Mouse (Mus musculus) embryo, embryonic 10.5 days (tissue): ENCODE measurements around the gene Actn2.
A peak's percentile ranks its signal among the peaks of the same experiment; 100 is the strongest.

ENCODE experiments used
- DNase-seq: peaks from one replicate; pipeline ENCODE4 v3.0.0-alpha.2; 2015; ENCODE audit warnings: low spot score

Actn2 gene

DNA sequence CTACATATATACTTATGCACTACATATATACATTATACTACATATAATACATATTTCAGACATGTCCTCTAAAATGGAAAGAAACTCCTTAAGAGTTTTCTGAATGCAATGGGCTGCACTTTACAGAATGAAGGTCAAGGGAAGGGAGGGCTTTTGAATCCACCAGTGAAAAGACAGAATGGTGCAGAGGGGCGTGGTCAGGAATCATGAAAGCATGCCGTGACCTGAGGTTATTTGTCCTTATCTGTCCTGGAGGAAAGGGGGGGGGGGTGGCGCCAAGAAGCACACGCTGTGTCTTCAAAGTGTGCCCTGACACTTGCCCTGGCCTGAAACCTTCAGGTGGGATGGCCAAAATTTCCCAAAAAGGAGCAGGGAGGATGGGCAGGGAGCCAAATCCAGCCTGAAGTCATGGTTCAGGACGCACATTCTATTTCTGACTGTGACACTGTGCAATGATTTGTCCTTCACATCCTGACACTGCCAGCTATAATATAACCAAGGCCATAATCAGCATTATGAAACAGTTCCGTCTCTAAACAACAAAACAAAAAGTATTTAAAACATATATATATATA lies 23.3 kb downstream of the Actn2 start:
- DNase-seq: no peak

DNA sequence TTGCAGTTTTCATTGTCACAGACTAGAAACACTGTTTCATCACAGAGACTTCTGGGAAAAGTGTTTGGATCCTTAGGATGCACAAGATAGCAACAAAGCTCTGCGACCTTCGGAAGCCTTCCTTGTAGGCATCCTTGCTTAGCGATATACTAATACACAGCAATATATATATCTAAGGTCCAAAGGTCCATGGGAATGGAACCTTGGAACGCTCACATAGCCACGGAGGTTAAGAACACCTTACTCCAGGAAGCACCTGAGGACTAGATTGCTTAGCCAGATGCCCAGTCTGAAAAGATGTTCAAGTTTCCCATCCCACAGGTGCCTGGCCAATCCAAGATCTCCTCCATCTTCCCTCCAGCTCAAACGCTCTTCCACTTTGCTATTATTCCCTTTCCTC lies 26.4 kb downstream of the Actn2 start:
- no peak for DNase-seq

DNA sequence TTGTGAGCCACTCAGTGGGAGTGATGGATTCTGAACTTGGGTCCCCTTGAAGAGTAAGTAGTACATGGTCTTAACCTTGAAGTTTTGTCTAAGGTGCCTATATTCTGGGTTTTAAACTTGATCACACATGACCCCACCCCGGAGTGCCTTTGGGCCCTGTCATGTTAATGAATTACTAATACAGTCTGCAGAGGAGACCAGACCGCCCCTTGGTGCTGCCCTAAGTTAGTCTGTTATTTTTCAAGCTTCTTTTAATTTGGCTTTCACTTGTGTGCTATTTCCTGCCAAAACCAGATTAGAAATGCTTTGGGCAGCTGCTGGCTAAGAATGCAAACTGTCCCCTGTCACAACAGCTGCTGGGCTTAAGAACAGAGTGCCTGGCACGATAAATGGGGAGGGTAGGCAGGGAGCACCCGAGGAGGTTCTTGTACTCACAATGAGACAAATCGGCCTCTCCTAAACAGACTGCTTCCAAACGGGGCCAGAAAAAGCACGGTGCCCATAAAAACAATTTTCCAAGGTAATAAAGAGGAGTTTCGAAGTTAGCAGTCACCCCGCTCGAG lies 28.5 kb downstream of the Actn2 start:
- DNase-seq: no peak

DNA sequence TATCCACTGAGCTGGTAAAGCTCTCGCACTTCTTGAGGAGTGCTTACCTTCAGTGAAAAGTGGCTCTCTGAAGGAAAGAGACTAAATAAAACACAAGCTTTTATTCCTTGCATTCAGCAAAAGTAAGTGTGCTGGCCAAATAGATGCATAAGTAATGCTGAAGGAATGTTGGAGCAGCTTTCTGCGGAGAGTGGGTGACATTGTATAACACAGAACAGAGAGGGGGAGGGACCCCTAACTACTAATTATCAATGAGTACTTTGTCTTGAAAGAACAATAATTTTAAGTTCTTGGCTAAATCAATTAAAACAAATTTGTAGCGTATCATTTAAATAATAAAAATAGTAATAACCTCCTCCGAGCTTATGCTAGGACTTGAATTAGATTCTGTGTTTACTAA lies 29.2 kb downstream of the Actn2 start:
- DNase-seq: no peak

DNA sequence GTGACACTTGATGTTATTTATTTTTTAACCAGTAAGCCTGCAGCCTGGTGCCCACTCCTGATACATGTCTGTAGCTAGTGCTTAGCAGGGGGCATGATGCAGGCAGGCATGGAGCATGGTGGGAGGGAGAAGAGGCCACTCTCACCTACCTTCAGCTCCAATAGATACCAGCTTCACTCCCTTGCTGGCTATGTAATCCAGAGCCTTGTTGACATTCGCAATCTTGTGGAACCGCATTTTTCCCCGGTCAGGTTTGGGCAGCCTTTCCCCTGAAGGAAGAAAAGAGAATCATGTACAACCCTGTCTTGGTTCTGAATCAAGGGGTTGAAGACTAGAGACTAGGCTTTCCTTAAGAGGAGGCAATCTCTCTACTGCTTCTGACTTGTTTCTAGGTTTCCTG lies 31.1 kb downstream of the Actn2 start:
- no peak for DNase-seq

DNA sequence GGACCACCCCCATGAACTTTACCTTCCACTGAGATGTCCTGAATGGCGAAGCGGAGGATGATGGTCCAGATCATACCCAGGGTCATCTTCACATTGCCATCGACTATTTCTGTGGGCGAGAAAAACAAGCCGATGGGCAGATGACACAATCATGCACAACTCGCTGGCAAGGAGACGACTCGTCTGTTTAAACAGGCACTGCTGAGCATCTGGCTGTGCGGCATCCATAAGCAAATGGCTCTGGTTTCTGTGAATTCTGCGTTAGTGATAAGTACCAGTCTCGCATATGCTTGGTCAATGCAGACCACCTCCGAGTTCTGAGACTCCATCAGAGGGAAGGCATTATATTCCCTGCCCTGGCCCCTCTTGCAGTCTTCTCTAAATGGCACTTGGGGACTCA lies 31.7 kb downstream of the Actn2 start:
- no peak for DNase-seq

DNA sequence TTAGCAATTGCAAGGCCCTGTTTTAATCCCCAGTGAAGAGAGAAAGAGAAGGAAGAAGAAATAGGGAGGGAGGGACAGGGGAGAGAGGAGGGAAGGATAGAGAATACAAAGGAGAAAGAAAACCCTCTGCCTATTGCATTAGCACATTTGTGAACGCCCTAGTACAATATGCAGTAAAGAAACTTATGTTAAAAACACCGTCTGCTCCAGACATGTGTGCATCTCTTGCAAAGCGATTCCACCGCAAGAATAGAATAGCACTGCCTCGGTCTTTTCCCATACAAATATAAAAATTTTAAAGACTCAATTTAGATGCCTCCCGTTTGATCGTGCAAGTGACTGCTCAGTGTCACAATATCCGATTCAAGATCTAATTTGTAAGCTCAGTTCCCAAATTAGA lies 32.1 kb downstream of the Actn2 start:
- no peak for DNase-seq

DNA sequence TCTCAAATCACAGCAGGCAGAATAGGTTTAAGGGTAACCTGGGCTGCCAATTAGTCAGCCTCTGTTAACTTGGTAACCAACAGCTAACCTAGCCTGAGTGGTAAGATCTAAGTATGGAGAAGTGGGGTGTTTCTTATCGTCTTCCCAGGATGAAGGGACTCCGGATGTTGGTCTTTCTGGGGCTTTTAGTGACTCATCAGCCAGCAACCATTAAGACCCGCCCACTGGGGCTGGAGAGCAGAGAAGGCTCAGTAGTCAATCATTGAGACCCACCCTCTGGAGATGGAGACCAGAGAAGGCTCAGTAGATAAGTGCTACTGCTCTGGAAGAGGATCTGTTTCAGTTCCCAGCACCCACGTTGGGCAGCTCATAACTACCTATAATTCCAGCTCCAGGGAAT lies 33.3 kb downstream of the Actn2 start:
- DNase-seq: no peak

DNA sequence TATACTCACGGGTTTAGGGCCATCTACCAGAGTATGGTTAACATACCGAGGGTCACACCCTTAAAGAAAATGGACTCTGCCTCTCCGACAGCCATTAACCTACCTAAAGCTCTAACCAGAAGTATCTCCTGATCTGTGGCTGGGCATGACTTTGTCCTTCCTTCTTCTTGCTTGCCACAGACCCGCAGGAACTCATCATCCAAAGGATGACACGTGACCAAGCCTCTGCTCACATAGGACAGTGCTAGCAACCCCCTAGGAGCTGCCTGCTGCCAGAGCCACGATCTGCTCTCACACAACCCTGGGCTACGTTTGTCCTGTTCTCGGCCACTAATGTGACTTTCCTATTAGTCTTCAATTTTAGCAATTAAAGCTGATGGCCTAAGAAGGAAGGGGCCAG lies 35.0 kb downstream of the Actn2 start:
- no peak for DNase-seq

DNA sequence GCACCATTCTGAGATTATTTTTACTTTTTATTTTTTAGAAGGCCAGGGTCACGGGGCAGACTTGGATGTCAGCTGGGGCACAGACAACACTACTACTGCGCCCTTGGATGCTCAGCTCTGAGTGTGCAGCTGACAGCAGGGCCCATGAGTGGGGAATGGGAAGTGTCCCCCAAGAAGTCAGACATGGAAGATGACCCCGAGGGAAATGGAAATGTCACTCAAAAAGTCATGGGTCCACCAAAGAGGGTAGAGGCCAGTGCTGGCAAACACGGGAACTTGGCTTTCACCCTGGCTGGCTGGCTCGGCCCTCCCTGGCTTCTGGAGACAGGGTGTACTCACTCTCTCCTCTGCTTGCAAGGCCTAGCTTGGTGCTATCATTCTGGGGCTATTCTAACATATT lies 35.6 kb downstream of the Actn2 start:
- no peak for DNase-seq

DNA sequence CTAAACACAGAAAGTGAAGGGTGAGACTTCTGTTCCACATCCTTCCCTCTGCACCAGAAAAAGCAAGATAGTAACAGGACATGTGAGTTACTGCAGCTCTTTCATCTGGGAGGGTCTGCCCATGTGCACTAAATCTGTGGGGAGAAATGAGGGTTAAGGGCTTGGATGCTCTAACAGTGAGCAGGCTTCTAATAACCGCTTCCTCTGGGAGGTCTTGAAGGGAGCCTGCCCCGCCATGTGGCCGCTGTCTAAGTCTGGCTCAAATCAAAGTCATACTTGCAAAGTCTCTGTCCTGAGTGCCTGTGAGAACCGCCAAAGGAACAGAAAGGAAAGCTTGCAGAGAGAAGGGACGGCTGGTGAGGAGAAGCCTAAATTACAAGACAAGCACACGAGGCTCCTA lies 42.8 kb downstream of the Actn2 start:
- no peak for DNase-seq

DNA sequence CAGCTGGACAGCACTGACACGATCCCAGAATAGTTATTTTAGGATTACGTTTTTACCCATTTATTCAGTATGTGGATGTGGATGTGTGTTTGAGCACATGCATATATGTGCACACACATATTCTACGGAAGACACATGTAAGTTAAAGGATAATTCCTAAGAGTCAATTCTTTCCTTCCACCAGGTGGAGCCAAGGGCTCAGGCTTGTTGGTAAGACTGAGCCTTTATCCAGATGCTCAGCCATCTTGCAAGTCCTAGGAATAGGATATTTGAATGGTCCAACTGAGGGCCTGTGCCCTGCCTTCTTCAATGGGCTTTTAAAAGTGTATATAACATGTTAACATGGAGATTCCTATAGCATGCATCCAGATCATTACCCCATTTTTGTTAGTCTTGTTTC lies 43.9 kb downstream of the Actn2 start:
- peak; percentile 60 for DNase-seq

DNA sequence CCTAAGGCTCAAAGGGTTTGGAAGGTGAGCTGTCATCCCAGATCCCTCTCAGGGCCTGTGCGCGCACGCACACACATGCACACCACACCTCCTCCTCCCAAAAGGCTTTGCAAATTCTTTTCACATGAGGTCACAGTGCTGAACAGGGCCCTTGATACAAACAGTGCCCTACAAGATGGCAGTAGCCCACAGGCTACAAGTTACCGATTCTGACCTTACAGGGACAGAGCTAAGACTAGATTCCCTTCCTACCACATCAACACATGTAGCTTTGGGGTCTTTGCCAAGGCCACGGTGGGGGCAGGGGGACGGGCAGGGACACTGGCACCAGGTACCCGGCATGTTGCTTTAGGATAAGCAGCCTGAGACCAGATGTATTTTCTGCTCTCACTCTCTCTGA lies 46.8 kb downstream of the Actn2 start:
- peak; percentile 18 for DNase-seq

DNA sequence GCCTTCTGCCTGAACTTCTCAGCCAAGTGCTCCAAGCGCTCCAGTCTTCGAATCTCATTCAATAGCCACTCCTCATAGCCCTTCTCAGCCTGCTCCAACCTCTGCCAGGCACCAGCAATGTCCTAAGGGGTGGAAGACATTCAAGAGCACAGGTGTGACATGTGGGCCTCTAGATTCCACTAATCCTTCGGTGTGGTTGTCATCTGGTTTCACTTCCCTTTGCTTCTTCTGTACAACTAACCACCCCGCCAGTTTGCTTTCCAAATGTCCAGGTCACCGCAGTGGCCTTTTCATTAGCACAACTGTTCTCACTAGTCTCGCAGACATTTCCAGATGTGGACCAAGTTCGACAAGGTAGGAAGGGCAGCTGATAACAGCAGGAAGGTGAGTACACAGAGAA lies 49.9 kb downstream of the Actn2 start:
- no peak for DNase-seq

DNA sequence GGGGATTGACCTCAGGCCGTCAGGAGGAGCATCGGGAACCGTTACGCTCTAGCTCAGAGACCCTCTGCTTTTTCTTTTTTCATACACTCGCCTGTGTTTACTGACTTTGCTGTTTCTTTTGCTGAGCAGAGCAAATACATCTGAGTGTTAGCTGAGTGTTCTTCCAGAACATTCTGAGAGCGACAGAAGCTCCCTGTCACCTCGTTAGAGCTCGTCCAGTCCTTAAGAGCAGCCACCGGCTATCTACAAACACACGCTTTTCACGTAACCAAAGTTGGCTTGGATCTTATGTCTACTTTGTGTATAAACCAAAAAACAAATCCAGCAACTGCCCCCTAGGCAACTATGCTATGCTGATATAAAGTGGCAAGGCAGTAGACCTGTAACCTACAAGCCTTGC lies 56.0 kb downstream of the Actn2 start:
- no peak for DNase-seq

DNA sequence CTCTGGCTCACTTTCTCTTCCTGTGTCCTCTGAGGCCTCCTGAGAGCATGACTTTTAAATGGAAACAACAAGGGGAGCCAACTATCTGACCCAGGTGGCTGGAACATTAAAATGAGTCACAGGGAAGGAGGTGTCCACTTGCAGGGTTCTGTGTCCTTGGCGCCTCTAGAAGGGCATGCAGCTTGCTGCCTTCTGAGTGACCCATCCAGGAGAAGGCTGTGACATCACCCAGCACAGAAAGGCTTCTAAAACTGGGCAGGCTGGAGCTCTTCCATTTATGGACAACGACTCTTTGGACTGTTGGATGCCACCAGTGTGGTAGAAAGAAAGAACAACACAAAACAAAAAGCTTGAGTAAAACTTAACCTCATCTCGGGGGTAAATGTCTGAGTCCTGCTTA lies 56.7 kb downstream of the Actn2 start:
- DNase-seq: no peak

DNA sequence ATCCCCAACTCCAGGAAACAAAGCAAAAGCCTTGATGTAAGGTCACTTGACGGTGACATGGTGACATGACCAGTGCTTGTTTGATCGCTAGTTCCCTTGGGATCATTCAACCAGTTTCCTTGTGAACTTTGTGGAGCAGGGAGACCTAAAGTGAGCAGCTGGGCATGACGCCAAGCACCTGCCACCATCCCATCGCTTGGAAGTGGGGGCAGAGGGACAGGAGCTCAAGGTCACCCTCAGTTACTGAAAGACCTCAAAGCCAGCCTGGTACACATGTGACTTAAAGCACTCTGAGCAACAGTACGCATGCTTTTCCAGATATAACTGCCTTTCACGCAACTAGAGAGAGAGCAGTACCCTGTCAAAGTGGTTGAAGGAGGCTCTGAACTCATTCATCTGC lies 65.8 kb downstream of the Actn2 start:
- DNase-seq: no peak

DNA sequence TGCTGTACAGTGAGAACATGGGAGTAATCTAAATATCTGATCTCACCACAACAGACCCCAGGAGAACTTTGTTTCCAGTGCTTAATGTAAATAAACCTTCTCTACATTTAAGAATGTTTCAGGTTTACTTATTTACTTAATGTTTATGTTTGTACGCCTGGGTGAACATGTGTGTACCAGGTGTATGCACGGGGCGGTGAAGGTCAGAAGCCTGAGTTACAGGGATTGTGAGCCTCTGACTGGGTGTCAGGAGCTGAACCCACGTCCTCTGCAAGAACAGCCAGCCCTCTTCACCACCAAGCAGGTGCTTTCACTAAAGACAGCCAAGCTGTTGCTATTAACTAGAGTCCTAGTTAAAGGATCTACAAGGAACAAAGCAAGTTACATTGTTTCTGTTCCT lies 66.3 kb downstream of the Actn2 start:
- no peak for DNase-seq

DNA sequence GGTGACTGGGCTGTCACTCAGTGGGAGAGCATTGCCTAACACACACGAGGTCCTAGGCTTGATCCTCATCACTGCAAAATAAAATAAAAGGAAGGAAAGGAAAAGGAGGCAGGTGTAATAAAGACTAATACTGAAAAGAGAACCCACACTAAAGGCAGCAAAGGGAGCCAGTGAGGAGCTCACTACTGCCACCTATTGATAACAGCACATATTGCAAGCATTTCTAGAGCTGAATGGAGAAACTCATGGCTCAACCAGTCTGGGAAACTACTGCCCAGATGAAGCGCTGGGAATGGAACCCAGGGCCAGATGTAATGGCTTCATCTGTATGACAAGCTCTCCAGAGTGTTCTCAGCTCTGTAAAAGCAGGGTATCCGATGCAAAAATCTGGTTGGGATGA lies 67.6 kb downstream of the Actn2 start:
- peak; percentile 74 for DNase-seq

DNA sequence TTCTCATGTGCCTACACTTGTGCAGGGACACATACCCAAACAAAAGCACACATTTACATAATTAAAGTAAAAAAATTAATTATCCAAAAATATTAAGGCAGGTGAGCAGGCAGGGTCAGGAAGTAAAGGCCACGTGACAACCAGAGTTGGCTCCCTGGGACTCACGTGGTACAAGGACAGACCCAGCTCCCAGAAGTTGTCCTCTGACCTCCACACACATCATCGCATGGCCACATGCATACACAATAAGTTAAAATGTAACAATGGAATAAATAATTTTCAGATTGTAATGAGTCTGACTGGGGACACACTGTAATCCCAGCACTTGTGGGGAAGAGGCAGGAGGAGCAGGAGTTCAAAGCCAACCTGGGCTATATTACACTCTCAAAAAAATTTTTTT lies 72.6 kb downstream of the Actn2 start:
- no peak for DNase-seq

DNA sequence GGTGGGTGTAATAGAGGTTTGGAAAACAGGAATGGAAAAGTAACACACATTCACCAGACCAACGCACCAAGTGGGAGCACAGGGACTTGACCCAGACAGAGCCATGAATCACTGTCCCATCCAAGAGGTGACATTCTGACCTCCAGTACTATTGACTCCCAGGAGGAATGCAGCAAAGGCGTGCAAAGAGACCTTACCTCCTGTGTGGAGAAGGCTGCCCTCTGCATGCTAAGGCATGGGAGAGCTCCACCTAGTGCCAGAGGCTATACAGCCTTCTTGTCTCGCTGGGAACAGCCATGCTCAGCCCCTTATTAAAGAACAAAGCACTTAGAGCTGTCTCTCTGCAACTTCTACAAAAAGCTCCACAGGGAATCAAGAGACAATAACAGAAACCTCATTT lies 73.5 kb downstream of the Actn2 start:
- DNase-seq: peak; percentile 14

DNA sequence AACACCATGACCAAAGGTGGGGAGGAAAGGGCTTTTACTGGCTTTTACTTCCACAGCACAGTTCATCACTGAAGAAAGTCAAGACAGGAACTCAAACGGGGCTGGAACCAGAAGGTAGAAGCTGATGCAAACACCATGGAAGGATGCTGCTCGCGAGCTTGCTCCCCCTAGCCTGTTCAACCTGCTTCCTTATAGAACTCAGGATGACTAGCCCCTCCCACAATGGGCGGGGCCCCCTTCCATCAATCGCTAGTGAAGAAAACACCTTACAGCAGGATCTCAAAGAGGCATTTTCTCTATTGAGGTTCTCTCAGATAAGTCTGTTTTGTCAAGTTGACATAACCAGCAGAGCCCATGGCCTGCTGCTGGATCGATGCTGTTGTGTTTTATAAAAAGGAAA lies 76.6 kb downstream of the Actn2 start:
- no peak for DNase-seq

DNA sequence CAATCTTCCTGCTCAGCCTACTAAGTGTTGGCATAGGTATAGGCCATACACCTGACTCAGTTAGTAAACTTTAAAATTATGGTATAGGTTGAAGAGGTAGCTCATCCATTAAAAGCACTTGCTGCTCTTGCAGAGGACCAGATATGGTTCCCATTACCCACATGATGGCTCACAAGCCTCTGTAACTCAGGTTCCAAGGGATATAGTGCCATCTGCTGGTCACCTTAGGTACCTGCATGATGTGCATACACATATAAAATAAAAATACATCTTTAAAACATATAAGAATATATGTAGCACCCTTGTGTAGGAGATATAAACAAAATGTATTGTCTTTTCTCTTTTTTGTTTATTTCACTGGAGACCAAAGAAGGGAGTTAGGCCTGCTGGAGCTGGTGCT lies 79.1 kb downstream of the Actn2 start:
- DNase-seq: no peak
